Mouse (Mus musculus) intestine, embryonic 16.5 days (tissue): Measurements from ENCODE around the gene Aven. TPM values are rescaled to one million over a fixed set of nuclear protein-coding genes. Genes with fewer than 3 reads are reported as not detected.

Experiments used
- ATAC-seq: fragments of 200-750 bp; cut with Nextera tagmentation; 2 replicates; pipeline ENCODE4 v1.8.0; 2017; ENCODE audit warnings: moderate TSS enrichment, moderate library complexity
- H3K27ac ChIP-seq: fragments of 300-500 bp; sonication (generic); 2 replicates; pipeline ENCODE4 v1.5.1; 2014; ENCODE audit warnings: mild to moderate bottlenecking, low read length
- H3K27me3 ChIP-seq: fragments of 300-500 bp; sonication (generic); replicated peaks from 2 replicates; pipeline ENCODE4 v1.6.1; 2014; ENCODE audit warnings: low read length, control low read depth, mixed read lengths; ENCODE audit not compliant: control insufficient read depth, insufficient read depth
- H3K36me3 ChIP-seq: fragments of 300-500 bp; sonication (generic); 2 replicates; pipeline ENCODE4 v1.6.1; 2014; ENCODE audit warnings: low read length, control low read depth; ENCODE audit not compliant: control insufficient read depth, insufficient read depth
- H3K4me1 ChIP-seq: fragments of 300-500 bp; sonication (generic); 2 replicates; pipeline ENCODE4 v1.6.1; 2014; ENCODE audit warnings: low read length, control low read depth, mixed read lengths; ENCODE audit not compliant: control insufficient read depth, insufficient read depth
- H3K4me2 ChIP-seq: fragments of 300-500 bp; sonication (generic); 2 replicates; pipeline ENCODE4 v1.6.1; 2014; ENCODE audit warnings: low read depth, low read length, control low read depth
- H3K4me3 ChIP-seq: fragments of 300-500 bp; sonication (generic); 2 replicates; pipeline ENCODE4 v1.5.1; 2014; ENCODE audit warnings: mild to moderate bottlenecking, low read length
- H3K9ac ChIP-seq: fragments of 300-500 bp; sonication (generic); 2 replicates; pipeline ENCODE4 v1.6.1; 2014; ENCODE audit warnings: low read depth, low read length
- H3K9me3 ChIP-seq: fragments of 300-500 bp; sonication (generic); 2 replicates; pipeline ENCODE4 v1.6.1; 2016; ENCODE audit warnings: low read length, control low read depth; ENCODE audit not compliant: control insufficient read depth
- WGBS: fragments of 180-500 bp; shearing (Covaris S2); extraction: QIAGEN DNeasy Blood & Tissue Kit; methylation state at CpG from one replicate; pipeline ENCODE4 v1.1.7; 2014; 5-methylcytosine and 5-hydroxymethylcytosine counted together
- polyA plus RNA-seq: library from polyadenylated mRNA; unstranded; fragments of >200 nt; fragmentation: Nextera tagmentation; extraction: Ambion mirVana; gene quantifications from 2 replicates; pipeline ENCODE4 v1.2.1, GENCODE M21; 2015

The Aven gene
- polyA plus RNA-seq, 1 experiment from 2014 or later: 1.7 TPM

GRCm38 (mm10) chr2:112606536-112606935 lies 113.8 kb downstream of the Aven start:
- Histone ChIP-seq H3K4me2 (no peak overlapping the region), H3K9me3 (no peaks in the 10 kb centered on the region), H3K27me3 (no peaks in the 10 kb centered on the region), H3K4me3 (no peak overlapping the region), H3K4me1 (no peaks in the 10 kb centered on the region), H3K36me3 (no peaks in the 10 kb centered on the region), H3K27ac (no peak overlapping the region), H3K9ac (no peak overlapping the region)
- no peak for ATAC-seq
- WGBS: 87% methylated on average over 3 of the region's 3 CpGs

DNA sequence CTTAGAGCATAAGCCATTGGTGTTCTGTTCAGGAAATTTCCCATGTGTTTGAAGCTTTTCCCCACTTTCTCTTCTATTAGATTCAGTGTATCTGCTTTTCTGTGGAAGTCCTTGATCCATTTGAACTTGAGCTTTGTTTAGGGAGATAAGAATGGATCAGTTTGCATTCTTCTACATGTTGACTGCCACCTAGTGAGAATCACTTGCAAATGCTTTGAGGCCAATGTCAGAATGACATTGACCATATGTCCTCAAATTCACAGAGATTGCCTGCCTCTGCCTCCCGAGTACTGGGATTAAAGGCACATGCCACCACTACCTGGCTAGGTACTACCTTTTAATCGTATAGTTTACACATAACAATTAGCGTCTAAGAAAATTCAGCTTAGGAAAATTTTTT lies 119.9 kb downstream of the Aven start:
- Histone ChIP-seq H3K9ac (no peak overlapping the region), H3K27me3 (no peaks in the 10 kb centered on the region), H3K4me1 (peaks cover 3% of the 10 kb centered on the region; the same call in 1 of the 2 replicates), H3K27ac (no peak overlapping the region), H3K9me3 (no peaks in the 10 kb centered on the region), H3K4me3 (no peak overlapping the region), H3K36me3 (no peaks in the 10 kb centered on the region), H3K4me2 (no peak overlapping the region)
- no peak for ATAC-seq
- WGBS: 76% methylated on average over 3 of the region's 3 CpGs

- H3K4me1 ChIP-seq: peaks cover 3% of the 10 kb centered on the region; the same call in 1 of the 2 replicates
- no peak overlapping the region for H3K4me3 ChIP-seq
- H3K27ac ChIP-seq: no peak overlapping the region
- H3K36me3 ChIP-seq: no peaks in the 10 kb centered on the region
- ATAC-seq: no peak
- no peaks in the 10 kb centered on the region for H3K27me3 ChIP-seq
- WGBS: 91% methylated on average over 7 of the region's 7 CpGs
- no peak overlapping the region for H3K4me2 ChIP-seq
- H3K9me3 ChIP-seq: no peaks in the 10 kb centered on the region
- no peak overlapping the region for H3K9ac ChIP-seq
These were observed 121.6 kb downstream of the Aven start for GRCm38 (mm10) chr2:112614375-112614774.

DNA sequence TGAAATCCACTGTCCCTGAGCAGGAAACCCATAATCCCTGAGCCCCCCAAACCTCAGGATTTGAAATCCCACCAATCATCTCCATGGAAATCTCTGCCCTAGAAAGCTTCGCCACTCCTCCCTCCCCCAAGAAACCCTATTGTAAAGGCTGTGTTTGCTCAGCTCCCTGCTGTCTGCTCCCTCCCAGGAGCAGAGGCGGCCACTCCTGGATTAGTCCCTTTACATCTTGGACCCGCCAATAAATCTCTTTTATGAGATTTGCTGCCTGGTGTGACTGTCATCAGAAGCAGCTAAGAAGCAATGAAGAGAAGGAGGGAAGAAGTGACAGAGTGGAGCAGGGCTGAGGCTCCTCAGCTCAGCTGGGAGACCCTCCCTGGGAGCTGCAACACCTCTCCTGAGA lies 124.4 kb downstream of the Aven start:
- H3K27me3 ChIP-seq: no peaks in the 10 kb centered on the region
- no peak overlapping the region for H3K27ac ChIP-seq
- no peak overlapping the region for H3K4me3 ChIP-seq
- H3K9me3 ChIP-seq: no peaks in the 10 kb centered on the region
- peaks cover 3% of the 10 kb centered on the region; the same call in 1 of the 2 replicates for H3K4me1 ChIP-seq
- WGBS: 38% methylated on average over 3 of the region's 3 CpGs
- H3K36me3 ChIP-seq: no peaks in the 10 kb centered on the region
- no peak overlapping the region for H3K9ac ChIP-seq
- ATAC-seq: no peak
- H3K4me2 ChIP-seq: no peak overlapping the region

DNA sequence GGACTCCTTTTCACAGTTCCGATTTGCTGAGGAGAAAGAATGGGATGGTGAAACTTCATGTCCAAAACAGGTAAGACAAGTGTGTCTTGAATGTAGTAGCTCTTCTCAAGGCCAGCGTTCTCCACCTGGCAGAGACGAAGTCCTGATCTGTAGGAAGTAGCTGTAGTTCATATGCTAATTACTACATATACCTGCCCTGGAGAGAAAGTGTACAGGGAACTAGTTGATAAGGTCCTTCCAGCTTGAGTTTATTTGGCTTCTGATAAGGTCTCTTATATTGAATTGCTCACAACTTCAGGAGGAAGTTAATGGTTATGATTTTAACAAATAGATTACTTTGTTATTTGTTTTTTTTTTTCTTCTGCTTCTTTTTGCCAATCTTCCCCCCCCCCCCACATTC lies 132.4 kb downstream of the Aven start:
- WGBS: 68% methylated on average over 3 of the region's 3 CpGs
- ATAC-seq: peak; percentile 76
- H3K4me2 ChIP-seq: no peak overlapping the region
- no peaks in the 10 kb centered on the region for H3K27me3 ChIP-seq
- H3K9me3 ChIP-seq: no peaks in the 10 kb centered on the region
- no peak overlapping the region for H3K4me3 ChIP-seq
- H3K27ac ChIP-seq: no peak overlapping the region
- no peaks in the 10 kb centered on the region for H3K36me3 ChIP-seq
- no peaks in the 10 kb centered on the region for H3K4me1 ChIP-seq
- no peak overlapping the region for H3K9ac ChIP-seq

DNA sequence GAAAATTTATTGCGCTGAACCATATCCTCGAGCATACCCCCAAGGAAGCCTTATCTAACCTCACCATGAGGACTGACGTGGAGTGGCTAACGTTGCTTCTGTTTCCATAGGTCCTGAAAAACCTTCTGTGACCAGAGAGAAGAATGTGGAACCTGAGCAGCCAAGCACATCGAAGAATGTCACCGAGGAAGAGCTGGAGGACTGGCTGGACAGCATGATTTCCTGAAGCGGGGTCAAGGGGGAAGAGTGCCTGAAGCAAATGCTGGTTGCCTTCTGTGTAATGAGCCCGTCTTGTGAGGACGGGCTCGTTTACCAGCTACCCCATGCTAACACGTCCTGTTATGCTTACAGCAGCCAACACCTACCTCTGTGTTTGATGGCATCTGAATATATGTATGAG lies 137.9 kb downstream of the Aven start:
- Histone ChIP-seq H3K4me3 (no peak overlapping the region), H3K27me3 (no peaks in the 10 kb centered on the region), H3K9ac (no peak overlapping the region), H3K36me3 (no peaks in the 10 kb centered on the region), H3K27ac (no peak overlapping the region), H3K4me2 (no peak overlapping the region), H3K4me1 (no peaks in the 10 kb centered on the region), H3K9me3 (no peaks in the 10 kb centered on the region)
- 87% methylated on average over 11 of the region's 11 CpGs for WGBS
- no peak for ATAC-seq

- Histone ChIP-seq H3K9ac (no peak overlapping the region), H3K27me3 (no peaks in the 10 kb centered on the region), H3K36me3 (no peaks in the 10 kb centered on the region), H3K4me3 (no peak overlapping the region), H3K4me2 (no peak overlapping the region), H3K27ac (no peak overlapping the region), H3K4me1 (no peaks in the 10 kb centered on the region), H3K9me3 (no peaks in the 10 kb centered on the region)
- no peak for ATAC-seq
- WGBS: 90% methylated on average over 9 of the region's 9 CpGs
These were observed 139.8 kb downstream of the Aven start for GRCm38 (mm10) chr2:112632536-112632935.

DNA sequence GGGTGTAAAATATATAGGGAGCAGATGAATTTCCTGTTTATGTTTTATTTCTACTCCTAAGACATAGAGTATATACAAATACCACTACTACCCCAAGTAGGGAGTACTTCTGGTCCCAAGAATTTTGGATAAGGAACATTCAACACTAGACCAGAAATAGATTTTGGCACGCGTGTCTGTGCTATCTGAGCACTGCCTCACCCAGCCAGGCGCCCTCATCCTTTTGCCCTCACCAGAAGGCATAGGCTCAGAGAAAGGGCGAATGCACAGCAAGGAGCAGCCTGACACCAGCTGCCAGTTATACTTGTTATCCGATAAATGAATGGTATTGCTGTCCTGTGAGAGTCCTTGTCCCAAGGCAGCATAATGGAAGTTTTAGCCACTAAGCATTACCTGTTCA lies 144.4 kb downstream of the Aven start:
- Histone ChIP-seq H3K9me3 (no peaks in the 10 kb centered on the region), H3K4me1 (no peaks in the 10 kb centered on the region), H3K27ac (no peak overlapping the region), H3K36me3 (no peaks in the 10 kb centered on the region), H3K9ac (no peak overlapping the region), H3K4me2 (no peak overlapping the region), H3K4me3 (no peak overlapping the region), H3K27me3 (no peaks in the 10 kb centered on the region)
- 79% methylated on average over 5 of the region's 5 CpGs for WGBS
- no peak for ATAC-seq

DNA sequence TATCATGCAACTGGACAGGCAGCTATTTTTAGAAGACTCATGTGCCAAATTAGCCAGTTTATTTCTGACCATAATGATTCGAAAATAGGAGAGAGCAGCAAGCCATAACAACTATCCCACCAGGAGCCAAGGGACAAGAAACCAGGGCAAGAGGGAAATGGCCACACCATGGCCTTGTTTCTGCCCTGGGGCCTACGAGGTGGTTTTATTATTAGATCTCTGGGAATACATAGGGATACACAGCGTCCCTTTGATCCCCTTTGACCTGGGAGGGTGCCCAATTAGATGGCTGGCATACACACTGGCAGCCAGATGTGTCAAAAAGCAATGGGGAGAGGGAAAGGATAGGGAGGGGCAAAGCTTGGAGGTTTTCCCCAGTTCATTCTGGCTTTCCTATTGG lies 161.1 kb downstream of the Aven start:
- H3K4me1 ChIP-seq: no peaks in the 10 kb centered on the region
- H3K27me3 ChIP-seq: no peaks in the 10 kb centered on the region
- no peak overlapping the region for H3K4me3 ChIP-seq
- 75% methylated on average over 3 of the region's 3 CpGs for WGBS
- no peak for ATAC-seq
- H3K36me3 ChIP-seq: no peaks in the 10 kb centered on the region
- no peak overlapping the region for H3K9ac ChIP-seq
- no peak overlapping the region for H3K27ac ChIP-seq
- H3K4me2 ChIP-seq: no peak overlapping the region
- H3K9me3 ChIP-seq: no peaks in the 10 kb centered on the region

DNA sequence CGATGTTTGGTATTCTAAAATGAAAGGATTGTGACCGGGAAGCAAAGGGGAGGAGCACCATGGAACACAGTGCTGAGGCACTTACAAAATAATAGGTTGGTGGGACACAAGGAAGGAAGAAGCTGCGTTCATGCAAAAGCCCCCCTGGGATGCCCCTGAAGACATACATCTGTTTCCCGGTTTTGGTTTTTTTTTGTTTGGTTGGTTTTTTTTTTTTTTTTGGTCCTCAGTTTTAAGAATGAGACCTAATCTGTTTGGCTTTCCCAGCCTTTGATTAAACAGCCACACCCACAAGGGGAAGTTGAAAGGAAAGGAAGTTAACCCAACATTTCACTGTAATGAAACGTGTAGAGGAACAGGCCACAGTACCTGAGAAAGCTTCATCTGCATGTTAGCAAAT lies 163.4 kb downstream of the Aven start:
- H3K4me2 ChIP-seq: no peak overlapping the region
- WGBS: 58% methylated on average over 5 of the region's 5 CpGs

More for the DNA sequence above, 163.4 kb downstream of the Aven start:
- H3K9ac ChIP-seq: no peak overlapping the region
- no peak overlapping the region for H3K4me3 ChIP-seq
- no peaks in the 10 kb centered on the region for H3K9me3 ChIP-seq
- H3K4me1 ChIP-seq: no peaks in the 10 kb centered on the region
- no peaks in the 10 kb centered on the region for H3K36me3 ChIP-seq
- H3K27ac ChIP-seq: no peak overlapping the region
- H3K27me3 ChIP-seq: no peaks in the 10 kb centered on the region
- no peak for ATAC-seq
